Mouse (Mus musculus) lung, adult 2 months (tissue): ENCODE measurements around the gene Cep295nl.

Experiments
- CTCF ChIP-seq: fragments of 200-500 bp; IDR thresholded peaks from 2 replicates; pipeline ENCODE4 v1.5.1; 2011; ENCODE audit warnings: mild to moderate bottlenecking, low read length, control low read depth; ENCODE audit not compliant: insufficient read depth
- POLR2A ChIP-seq: fragments of 200-500 bp; IDR thresholded peaks from 2 replicates; pipeline ENCODE4 v1.6.1; 2011; ENCODE audit warnings: low read depth, mild to moderate bottlenecking, control low read depth, low read length, borderline replicate concordance; ENCODE audit errors: extremely low read depth

DNA sequence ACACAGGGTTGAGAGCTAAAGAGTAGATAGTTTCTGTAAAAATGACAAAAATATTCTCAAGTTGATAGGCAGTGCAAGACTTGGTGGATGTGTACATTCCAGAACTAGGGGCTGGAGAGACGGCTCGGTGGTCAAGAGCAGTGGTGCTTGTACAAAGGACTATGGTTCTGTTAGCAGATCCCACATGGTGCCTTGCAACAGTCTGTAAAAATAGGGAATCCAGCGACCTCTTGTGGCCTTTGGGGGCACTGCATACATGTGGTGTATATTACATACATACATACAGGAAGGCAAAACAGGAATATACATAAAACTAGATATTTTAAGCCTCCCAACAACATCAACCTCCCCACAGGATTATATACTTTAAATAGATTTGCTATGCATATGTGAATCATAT, 26.0 kb upstream of the Cep295nl start:
- TF ChIP-seq CTCF (peak; percentile 32), POLR2A (no peak)
